Mouse (Mus musculus): ENCODE data around the gene Bglap.

Gene Bglap

GRCm38 (mm10) chr3:88352907-88353306 lies 31.4 kb downstream of the Bglap start:
- no peak for DNase-seq (ENCODE audit: low spot score in 2 of 2)

DNA sequence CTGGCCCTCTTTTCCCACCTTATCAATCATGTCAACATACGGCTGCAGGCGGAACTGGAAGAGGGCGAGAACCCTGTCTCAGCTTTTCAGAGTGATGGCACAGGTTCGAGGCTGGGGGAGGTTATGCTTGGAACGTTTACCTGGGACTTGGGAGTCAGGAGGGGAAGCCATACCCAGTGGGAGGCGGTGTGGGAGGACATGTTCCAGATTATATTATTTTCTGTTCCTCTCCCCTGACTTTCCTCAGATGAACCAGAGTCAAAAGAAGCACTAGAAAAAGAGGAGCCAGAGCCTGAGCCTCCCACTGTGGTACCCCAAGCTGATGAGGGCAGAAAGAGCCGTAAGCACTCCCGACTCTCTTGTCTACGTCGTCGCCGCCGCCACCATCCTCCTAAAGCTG lies 33.5 kb downstream of the Bglap start:
- no peak for DNase-seq (ENCODE audit: low spot score in 2 of 2)

- no peak for DNase-seq (ENCODE audit: low spot score in 2 of 2)
Observed at GRCm38 (mm10) chr3:88339006-88339405, 45.3 kb downstream of the Bglap start.

DNA sequence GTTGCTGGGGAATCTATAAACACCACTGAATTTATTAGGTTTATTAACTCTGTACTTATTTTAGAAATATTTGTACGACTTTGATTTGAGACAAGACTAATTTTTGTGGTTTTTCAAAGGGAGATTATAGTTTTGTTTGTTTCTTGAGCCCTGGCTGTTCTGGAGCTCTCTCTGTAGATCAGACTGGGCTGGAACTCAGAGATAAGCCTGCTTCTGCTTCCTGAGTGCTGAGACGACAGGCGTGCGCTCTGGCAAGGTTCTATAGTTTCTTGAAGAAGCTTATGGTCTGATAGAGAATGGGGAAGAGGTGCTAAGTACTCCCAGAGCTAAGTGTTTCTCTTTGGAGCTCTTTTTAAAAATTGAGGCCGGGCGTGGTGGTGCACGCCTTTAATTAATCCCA lies 45.9 kb downstream of the Bglap start:
- no peak for DNase-seq (ENCODE audit: low spot score in 2 of 2)

DNA sequence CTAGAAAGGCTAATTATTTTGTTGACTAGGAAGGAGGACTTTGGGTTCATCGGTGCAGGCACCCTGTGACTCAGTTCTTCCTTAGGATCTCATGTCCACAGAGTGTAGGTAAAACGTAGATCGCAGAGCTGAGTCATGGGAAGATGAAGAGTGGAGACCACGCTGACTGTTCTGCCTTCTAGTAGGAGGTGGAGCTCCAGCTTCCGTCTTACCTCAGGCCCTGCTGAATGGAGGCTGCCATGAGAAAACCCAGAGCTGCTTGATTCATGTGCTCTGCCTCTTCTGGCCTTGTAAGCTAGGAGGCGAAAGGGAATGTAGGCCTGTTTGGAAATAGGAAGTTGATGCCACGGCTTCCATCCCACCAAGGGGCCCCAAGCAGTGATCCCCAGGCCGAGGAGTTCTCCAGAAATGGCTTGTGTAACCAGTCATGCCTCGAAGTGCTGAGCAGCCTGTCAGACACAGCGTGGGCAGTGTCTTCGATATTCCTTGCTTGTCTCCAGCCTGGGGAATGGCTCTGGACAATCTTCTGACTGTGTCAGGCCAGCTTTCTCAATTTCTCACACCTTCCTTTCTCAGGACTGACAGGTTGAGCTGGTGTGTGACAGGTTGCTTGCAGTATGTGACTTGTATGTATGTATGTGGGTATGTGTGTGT lies 46.8 kb downstream of the Bglap start:
- peak; percentile 32 to 55 for DNase-seq (ENCODE audit: low spot score in 2 of 2)

DNA sequence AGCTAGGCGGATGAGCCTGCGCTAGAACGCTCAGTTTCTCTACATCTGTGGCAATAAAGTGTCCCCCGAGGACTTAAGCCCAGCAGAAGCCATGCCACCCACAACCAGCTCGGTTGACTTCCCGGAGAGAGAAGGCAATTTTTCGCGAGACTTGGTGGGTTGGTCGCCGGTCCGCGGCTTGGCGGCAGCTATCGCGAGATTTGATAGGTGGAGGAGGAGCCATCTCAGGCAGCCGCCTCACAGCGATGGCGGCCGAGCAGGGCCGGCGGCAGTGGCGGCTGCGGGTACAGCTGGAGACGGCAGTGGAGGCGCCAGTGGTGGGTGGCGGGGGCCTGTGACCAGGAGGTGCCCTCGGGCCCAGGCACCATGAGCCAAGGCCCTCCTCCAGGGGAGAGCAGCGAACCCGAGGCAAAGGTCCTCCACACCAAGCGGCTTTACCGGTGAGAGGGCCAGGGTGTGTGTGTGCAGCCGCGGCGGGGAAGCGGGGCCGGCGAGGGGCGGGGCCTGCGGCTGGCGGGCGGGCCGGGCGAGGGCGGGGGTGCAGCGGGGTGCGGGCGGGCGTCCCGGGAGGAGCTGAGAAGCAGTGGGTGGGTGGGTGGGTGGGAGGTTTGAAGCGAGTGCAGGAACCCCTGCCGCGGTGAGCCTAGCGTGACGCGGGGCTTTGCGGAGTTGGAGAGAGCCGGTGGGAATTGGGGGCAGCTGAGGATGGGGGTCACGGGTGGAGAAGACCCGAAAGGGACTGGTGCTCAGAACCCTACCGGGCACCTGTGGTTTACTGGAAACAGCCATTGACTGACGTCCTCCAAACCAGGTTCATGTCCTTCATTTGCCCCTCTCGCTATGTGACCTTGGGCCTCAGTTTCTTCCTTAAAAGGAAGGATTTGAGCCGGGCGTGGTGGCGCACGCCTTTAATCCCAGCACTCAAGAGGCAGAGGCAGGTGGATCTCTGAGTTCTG lies 47.9 kb downstream of the Bglap start, which contains the start of the genes Tmem79 and Smg5:
TSS of gene Tmem79 (minus strand) at position 91 of the 956 bp plus-strand sequence.
TSS of gene Smg5 (plus strand) at position 203 of the 956 bp plus-strand sequence.
- peak; percentile 91 to 93 for DNase-seq (ENCODE audit: low spot score in 2 of 2)

DNA sequence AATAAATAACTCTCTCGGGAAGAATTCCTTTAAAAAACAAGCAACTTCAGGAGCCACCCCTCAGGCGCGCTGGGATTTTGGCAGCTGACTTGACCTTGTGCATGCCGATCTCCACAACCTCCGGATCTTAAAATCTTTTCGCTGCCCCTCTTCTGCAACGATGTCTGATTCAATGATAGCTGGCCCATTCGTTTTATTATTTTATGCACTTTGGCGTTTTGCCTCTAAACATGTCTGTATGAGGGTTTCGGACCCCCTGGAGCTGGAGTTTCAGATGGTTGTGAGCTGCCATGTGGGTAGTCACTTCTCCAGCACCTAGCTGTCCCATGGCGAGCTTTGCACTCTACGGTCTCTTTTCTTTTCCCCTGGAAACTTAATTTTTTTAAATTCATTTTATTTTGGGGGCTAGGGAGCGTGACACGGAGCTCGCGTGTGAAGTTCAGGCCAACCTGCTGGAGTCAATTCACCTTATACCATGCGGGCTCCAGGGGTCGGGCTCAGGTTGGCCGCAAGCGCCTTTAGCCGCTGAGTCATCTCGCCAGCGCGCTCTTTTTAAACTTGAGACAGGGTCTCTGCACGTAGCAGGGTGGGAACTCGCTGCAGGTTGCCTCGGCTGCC lies 48.7 kb downstream of the Bglap start:
- no peak for DNase-seq (ENCODE audit: low spot score in 2 of 2)

- DNase-seq (ENCODE audit: low spot score in 2 of 2), result no peak
Observed at GRCm38 (mm10) chr3:88334902-88335435, 49.3 kb downstream of the Bglap start.

DNA sequence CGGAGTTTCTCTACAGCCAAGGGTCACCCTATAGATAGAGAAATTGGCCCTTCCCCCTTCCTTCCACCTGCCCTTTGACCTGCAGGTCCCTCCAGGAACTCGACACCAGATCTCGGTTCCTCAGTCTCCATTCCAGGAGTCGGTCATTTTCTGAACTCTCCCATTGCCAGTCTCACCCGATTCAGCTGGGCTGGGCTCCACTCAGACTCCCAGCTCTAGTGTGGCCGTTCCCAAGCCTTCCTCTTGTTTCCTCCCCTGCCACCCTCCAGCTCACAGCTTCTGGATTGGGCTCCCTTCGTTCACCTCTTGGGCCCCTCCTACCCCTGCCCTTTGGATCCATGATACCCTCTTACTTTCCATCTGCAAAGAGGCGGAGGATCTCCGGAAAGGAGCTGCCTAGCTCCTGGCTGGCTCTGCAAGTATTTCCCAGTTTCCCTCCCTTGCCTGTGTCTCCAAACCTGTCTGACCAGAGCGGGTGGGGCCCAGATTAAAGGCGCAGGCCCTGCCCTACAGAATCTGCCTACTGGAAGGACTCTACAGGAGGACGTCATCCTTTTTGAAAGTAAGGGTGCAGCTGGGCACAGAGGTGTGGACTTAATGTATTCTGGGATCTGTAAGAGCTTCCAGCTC lies 50.1 kb downstream of the Bglap start:
- no peak for DNase-seq (ENCODE audit: low spot score in 2 of 2)
